Mouse (Mus musculus): ENCODE measurements around the gene Ccl8. TPM values are rescaled to one million over a fixed set of nuclear protein-coding genes. Genes with fewer than 3 reads are reported as not detected.

Gene Ccl8
- polyA plus RNA-seq, 1 experiment from 2014 or later: not detected

GRCm38 (mm10) chr11:82084360-82084759, 30.6 kb upstream of the Ccl8 start:
- no peaks in the 10 kb centered on the region for H3K4me1 ChIP-seq (replicated peaks; ENCODE audit: control insufficient read depth, insufficient read depth, low read length)
- ATAC-seq (replicated peaks; ENCODE audit: low FRiP score) (no peak), DNase-seq (ENCODE audit: low spot score) (no peak)
- 91% methylated on average over 3 of the region's 3 CpGs for WGBS
- H3K27me3 ChIP-seq (replicated peaks; ENCODE audit: control insufficient read depth, insufficient read depth, low read length): no peaks in the 10 kb centered on the region
- H3K4me2 ChIP-seq: no peak overlapping the region
- H3K9ac ChIP-seq (ENCODE audit: low read depth, low read length): no peak overlapping the region
- H3K4me3 ChIP-seq (ENCODE audit: low read depth, low read length): no peak overlapping the region
- no peaks in the 10 kb centered on the region for H3K9me3 ChIP-seq (ENCODE audit: control insufficient read depth, low read length)
- H3K27ac ChIP-seq (ENCODE audit: low read depth, low read length): no peak overlapping the region
- no peaks in the 10 kb centered on the region for H3K36me3 ChIP-seq (ENCODE audit: control insufficient read depth, insufficient read depth, low read length)

GRCm38 (mm10) chr11:82099511-82100323, 15.3 kb upstream of the Ccl8 start:
- no peaks in the 10 kb centered on the region for H3K27me3 ChIP-seq (replicated peaks; ENCODE audit: control insufficient read depth, insufficient read depth, low read length)
- H3K4me1 ChIP-seq (replicated peaks; ENCODE audit: control insufficient read depth, insufficient read depth, low read length): no peaks in the 10 kb centered on the region
- H3K27ac ChIP-seq (ENCODE audit: low read depth, low read length): no peak overlapping the region
- DNase-seq (ENCODE audit: low spot score) (no peak), ATAC-seq (replicated peaks; ENCODE audit: low FRiP score) (no peak)
- H3K4me3 ChIP-seq (ENCODE audit: low read depth, low read length): no peak overlapping the region
- H3K36me3 ChIP-seq (ENCODE audit: control insufficient read depth, insufficient read depth, low read length): no peaks in the 10 kb centered on the region
- WGBS: 79% methylated on average over 10 of the region's 10 CpGs
- H3K4me2 ChIP-seq: no peak overlapping the region
- no peak overlapping the region for H3K9ac ChIP-seq (ENCODE audit: low read depth, low read length)
- no peaks in the 10 kb centered on the region for H3K9me3 ChIP-seq (ENCODE audit: control insufficient read depth, low read length)

- ATAC-seq (replicated peaks; ENCODE audit: low FRiP score): no peak
- Histone ChIP-seq H3K4me1 (replicated peaks; ENCODE audit: control insufficient read depth, insufficient read depth, low read length) (no peaks in the 10 kb centered on the region), H3K9ac (ENCODE audit: low read depth, low read length) (no peak overlapping the region), H3K27ac (ENCODE audit: low read depth, low read length) (no peak overlapping the region), H3K4me2 (no peak overlapping the region), H3K9me3 (ENCODE audit: control insufficient read depth, low read length) (no peaks in the 10 kb centered on the region), H3K36me3 (ENCODE audit: control insufficient read depth, insufficient read depth, low read length) (no peaks in the 10 kb centered on the region), H3K27me3 (replicated peaks; ENCODE audit: control insufficient read depth, insufficient read depth, low read length) (no peaks in the 10 kb centered on the region), H3K4me3 (ENCODE audit: low read depth, low read length) (no peak overlapping the region)
- no peak for DNase-seq (ENCODE audit: low spot score)
- WGBS: 69% methylated on average over 4 of the region's 4 CpGs
Observed at GRCm38 (mm10) chr11:82101087-82101486, 13.9 kb upstream of the Ccl8 start.

- WGBS: 48% methylated on average over 2 of the region's 2 CpGs
- Histone ChIP-seq H3K27ac (ENCODE audit: low read depth, low read length) (no peak within 1 kb of the TSS), H3K4me3 (ENCODE audit: low read depth, low read length) (no peak within 1 kb of the TSS), H3K4me2 (no peak within 1 kb of the TSS), H3K9me3 (ENCODE audit: control insufficient read depth, low read length) (no peaks in the 10 kb centered on the region), H3K4me1 (replicated peaks; ENCODE audit: control insufficient read depth, insufficient read depth, low read length) (no peaks in the 10 kb centered on the region), H3K36me3 (ENCODE audit: control insufficient read depth, insufficient read depth, low read length) (no peaks in the 10 kb centered on the region), H3K9ac (ENCODE audit: low read depth, low read length) (no peak within 1 kb of the TSS), H3K27me3 (replicated peaks; ENCODE audit: control insufficient read depth, insufficient read depth, low read length) (no peaks in the 10 kb centered on the region)
- no peak for ATAC-seq (replicated peaks; ENCODE audit: low FRiP score)
- no peak for DNase-seq (ENCODE audit: low spot score)
Observed at GRCm38 (mm10) chr11:82101529-82101928, 13.5 kb upstream of the Ccl8 start, which contains the start of gene Ccl12. TSS of gene Ccl12 (plus strand) at chr11:82101845.

DNA sequence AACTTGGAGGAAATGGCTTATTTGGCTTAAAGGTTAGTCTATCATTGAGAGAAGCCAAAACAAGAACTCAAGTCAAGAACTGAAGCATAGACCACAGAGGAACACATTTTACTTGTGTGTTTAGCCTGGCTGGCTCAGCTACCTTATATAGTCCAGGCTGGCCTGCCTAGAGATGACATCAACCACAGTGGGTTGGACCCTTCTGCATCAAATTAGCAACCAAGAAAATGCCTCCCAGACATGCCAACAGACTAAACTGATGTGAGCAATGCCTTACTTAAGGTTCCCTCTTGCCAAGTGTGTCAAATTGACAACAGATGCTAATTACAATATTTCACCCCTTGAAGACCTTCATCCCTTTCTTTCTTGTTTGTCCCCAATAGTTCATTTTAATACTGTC, 5.4 kb upstream of the Ccl8 start:
- H3K27ac ChIP-seq (ENCODE audit: low read depth, low read length): no peak overlapping the region
- DNase-seq (ENCODE audit: low spot score) (no peak), ATAC-seq (replicated peaks; ENCODE audit: low FRiP score) (no peak)
- no peak overlapping the region for H3K9ac ChIP-seq (ENCODE audit: low read depth, low read length)
- no peak overlapping the region for H3K4me3 ChIP-seq (ENCODE audit: low read depth, low read length)
- no peaks in the 10 kb centered on the region for H3K36me3 ChIP-seq (ENCODE audit: control insufficient read depth, insufficient read depth, low read length)
- no peaks in the 10 kb centered on the region for H3K27me3 ChIP-seq (replicated peaks; ENCODE audit: control insufficient read depth, insufficient read depth, low read length)
- H3K4me2 ChIP-seq: no peak overlapping the region
- H3K9me3 ChIP-seq (ENCODE audit: control insufficient read depth, low read length): no peaks in the 10 kb centered on the region
- H3K4me1 ChIP-seq (replicated peaks; ENCODE audit: control insufficient read depth, insufficient read depth, low read length): no peaks in the 10 kb centered on the region

GRCm38 (mm10) chr11:82110372-82111248, 4.4 kb upstream of the Ccl8 start:
- Histone ChIP-seq H3K27ac (ENCODE audit: low read depth, low read length) (no peak overlapping the region), H3K9ac (ENCODE audit: low read depth, low read length) (no peak overlapping the region), H3K36me3 (ENCODE audit: control insufficient read depth, insufficient read depth, low read length) (no peaks in the 10 kb centered on the region), H3K4me2 (no peak overlapping the region), H3K4me1 (replicated peaks; ENCODE audit: control insufficient read depth, insufficient read depth, low read length) (no peaks in the 10 kb centered on the region), H3K4me3 (ENCODE audit: low read depth, low read length) (no peak overlapping the region), H3K27me3 (replicated peaks; ENCODE audit: control insufficient read depth, insufficient read depth, low read length) (no peaks in the 10 kb centered on the region), H3K9me3 (ENCODE audit: control insufficient read depth, low read length) (no peaks in the 10 kb centered on the region)
- WGBS: 77% methylated on average over 6 of the region's 6 CpGs
- no peak for ATAC-seq (replicated peaks; ENCODE audit: low FRiP score)
- DNase-seq (ENCODE audit: low spot score): no peak

- no peak overlapping the region for H3K27ac ChIP-seq (ENCODE audit: low read depth, low read length)
- H3K36me3 ChIP-seq (ENCODE audit: control insufficient read depth, insufficient read depth, low read length): no peaks in the 10 kb centered on the region
- H3K4me1 ChIP-seq (replicated peaks; ENCODE audit: control insufficient read depth, insufficient read depth, low read length): no peaks in the 10 kb centered on the region
- ATAC-seq (replicated peaks; ENCODE audit: low FRiP score) (no peak), DNase-seq (ENCODE audit: low spot score) (no peak)
- no peak overlapping the region for H3K4me3 ChIP-seq (ENCODE audit: low read depth, low read length)
- no peak overlapping the region for H3K9ac ChIP-seq (ENCODE audit: low read depth, low read length)
- 70% methylated on average over 3 of the region's 3 CpGs for WGBS
- H3K9me3 ChIP-seq (ENCODE audit: control insufficient read depth, low read length): no peaks in the 10 kb centered on the region
- no peaks in the 10 kb centered on the region for H3K27me3 ChIP-seq (replicated peaks; ENCODE audit: control insufficient read depth, insufficient read depth, low read length)
- H3K4me2 ChIP-seq: no peak overlapping the region
Observed at GRCm38 (mm10) chr11:82116041-82116440, 1.1 kb downstream of the Ccl8 start.

DNA sequence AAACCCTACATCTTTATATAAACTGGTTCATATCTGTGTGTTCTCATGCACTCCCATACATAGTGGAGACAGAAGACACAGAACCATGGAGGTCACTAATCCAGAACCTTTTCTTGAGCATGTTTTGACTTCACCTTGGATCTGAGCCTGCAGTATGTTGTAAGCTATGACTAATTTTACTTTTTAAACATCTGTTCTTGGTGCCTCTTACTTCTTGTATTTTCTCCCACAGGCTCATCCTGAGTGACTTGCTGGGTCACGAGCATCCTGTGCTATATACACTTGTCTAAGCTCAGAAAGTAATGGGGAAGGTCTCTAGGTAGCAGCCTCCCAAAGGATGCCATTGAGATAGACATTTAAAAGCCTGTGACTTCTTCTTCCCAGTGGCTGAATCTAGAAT, 18.0 kb downstream of the Ccl8 start:
- no peak overlapping the region for H3K4me2 ChIP-seq
- no peak overlapping the region for H3K4me3 ChIP-seq (ENCODE audit: low read depth, low read length)
- 69% methylated on average over 1 of the region's 1 CpGs for whole genome bisulfite sequencing
- no peaks in the 10 kb centered on the region for H3K36me3 ChIP-seq (ENCODE audit: control insufficient read depth, insufficient read depth, low read length)
- H3K27ac ChIP-seq (ENCODE audit: low read depth, low read length): no peak overlapping the region
- H3K9ac ChIP-seq (ENCODE audit: low read depth, low read length): no peak overlapping the region
- ATAC-seq (replicated peaks; ENCODE audit: low FRiP score): no peak
- DNase-seq (ENCODE audit: low spot score): no peak
- H3K27me3 ChIP-seq (replicated peaks; ENCODE audit: control insufficient read depth, insufficient read depth, low read length): no peaks in the 10 kb centered on the region
- no peaks in the 10 kb centered on the region for H3K4me1 ChIP-seq (replicated peaks; ENCODE audit: control insufficient read depth, insufficient read depth, low read length)
- H3K9me3 ChIP-seq (ENCODE audit: control insufficient read depth, low read length): no peaks in the 10 kb centered on the region

Data from liver, embryonic 11.5 days (tissue).